In genomic region chr9:113195556-113195955, GRCm38 (mm10) we compare ENCODE assay signal across 19 mouse cellular contexts.
"Had no signal": no experiment of that assay in that cellular context is flagged by ENCODE, and none has a peak within 500 bp of the region (broad histone marks: within the 10 kb centered on the region; RNA-seq: fewer than 3 reads in every experiment).

No protein-coding gene starts in this region.

- ATAC-seq: midbrain, embryonic 16.5 days had no signal

- DNase-seq: lung, adult 18-20 months; lung, embryonic 14.5 days; lung, postnatal 10 days; lung, postnatal 4 days; midbrain, embryonic 14.5 days; retina, postnatal 1 day; right cerebral cortex, adult 18-20 months; right cerebral cortex, postnatal 25 days; right cerebral cortex, postnatal 4 days; spleen, adult 18-20 months; thymus, adult 2 months; thymus, postnatal 25 days; thymus, postnatal 4 days had no signal

- H3K4me1 ChIP-seq: midbrain, embryonic 10.5 days; midbrain, embryonic 12.5 days; neural tube, embryonic 13.5 days; neural tube, embryonic 15.5 days had no signal

- H3K4me3 ChIP-seq: midbrain, embryonic 10.5 days; midbrain, embryonic 12.5 days; myocyte; neural tube, embryonic 13.5 days; neural tube, embryonic 15.5 days had no signal

- H3K27ac ChIP-seq: midbrain, embryonic 10.5 days; midbrain, embryonic 12.5 days; neural tube, embryonic 13.5 days; neural tube, embryonic 15.5 days had no signal

- H3K36me3 ChIP-seq: midbrain, embryonic 10.5 days; midbrain, embryonic 12.5 days; neural tube, embryonic 13.5 days; neural tube, embryonic 15.5 days had no signal

- H3K9me3 ChIP-seq: midbrain, embryonic 10.5 days; midbrain, embryonic 12.5 days; neural tube, embryonic 13.5 days; neural tube, embryonic 15.5 days had no signal

- H3K27me3 ChIP-seq: midbrain, embryonic 12.5 days; neural tube, embryonic 13.5 days; neural tube, embryonic 15.5 days had no signal

- H3K9ac ChIP-seq: lung, embryonic 14.5 days; midbrain, embryonic 12.5 days; neural tube, embryonic 13.5 days; neural tube, embryonic 15.5 days had no signal

- H3K4me2 ChIP-seq: lung, embryonic 14.5 days; midbrain, embryonic 12.5 days; neural tube, embryonic 13.5 days; neural tube, embryonic 15.5 days had no signal
